Mouse (Mus musculus): ENCODE results near the gene Ttll10. TPM values are rescaled to one million over a fixed set of nuclear protein-coding genes. Genes with fewer than 3 reads are reported as not detected.

The Ttll10 gene
- total RNA-seq (2012; rRNA removed) (not detected in 2 replicates), polyA plus RNA-seq (2012; ENCODE audit: insufficient read depth in 1 of 2, insufficient read length in 2 of 2, low read depth in 1 of 2, low replicate concordance in 2 of 2, missing spikeins in 1 of 2) (under 1 TPM in 1 of 2 experiments, not detected in 1; 0.11 TPM)

- H3K79me2 ChIP-seq (ENCODE audit: control insufficient read depth, insufficient read depth, low read length, poor library complexity), result no peaks in the 10 kb centered on the region
- DNase-seq (ENCODE audit: low read depth, low spot score), result no peak
- TF ChIP-seq TCF12 (IDR thresholded peaks at IDR 0.05; ENCODE audit: low read depth, low read length) (no peak), CHD2 (IDR thresholded peaks at IDR 0.05; ENCODE audit: low read length) (no peak), RAD21 (IDR thresholded peaks at IDR 0.05; ENCODE audit: low read depth, low read length) (no peak), MAX (IDR thresholded peaks at IDR 0.05; ENCODE audit: low read length) (no peak), ZMIZ1 (IDR thresholded peaks at IDR 0.05; ENCODE audit: low read depth, low read length) (no peak), NRF1 (IDR thresholded peaks at IDR 0.05; ENCODE audit: insufficient read depth, low read depth, low read length, poor library complexity, severe bottlenecking) (no peak), MXI1 (IDR thresholded peaks at IDR 0.05; ENCODE audit: low read depth, low read length) (no peak), POLR2AphosphoS2 (IDR thresholded peaks at IDR 0.05; ENCODE audit: low read length) (no peak), MEF2A (IDR thresholded peaks at IDR 0.05; ENCODE audit: extremely low read depth, insufficient replicate concordance, low read depth, low read length, poor library complexity, severe bottlenecking) (no peak), TAL1 (IDR thresholded peaks at IDR 0.05; ENCODE audit: low read length) (no peak), MAFK (IDR thresholded peaks at IDR 0.05; ENCODE audit: borderline replicate concordance, low read depth, low read length) (no peak), KAT2A (conservative IDR thresholded peaks at IDR 0.05; ENCODE audit: low read depth, low read length) (no peak), GABPA (IDR thresholded peaks at IDR 0.05; ENCODE audit: low read depth, low read length) (no peak)
- no peak within 1 kb of the TSS for H3K4me3 ChIP-seq (ENCODE audit: control insufficient read depth in 1 of 2, insufficient read depth in 1 of 2, low read depth in 2 of 2, low read length in 2 of 2)
- H3K9ac ChIP-seq (ENCODE audit: control insufficient read depth, low read depth, low read length, poor library complexity, severe bottlenecking), result no peak within 1 kb of the TSS
- no peak within 1 kb of the TSS for H3K27ac ChIP-seq (ENCODE audit: control insufficient read depth, low read depth, low read length)
- H3K4me1 ChIP-seq (ENCODE audit: control insufficient read depth in 1 of 2, insufficient read depth in 2 of 2, low read length in 2 of 2), result no peaks in the 10 kb centered on the region
- H3K9me3 ChIP-seq (replicated peaks; ENCODE audit: insufficient read depth, low read length), result no peaks in the 10 kb centered on the region
- H3K27me3 ChIP-seq (ENCODE audit: control insufficient read depth in 1 of 2, insufficient read depth in 2 of 2, low read length in 2 of 2), result peaks cover 3 to 8% of the 10 kb centered on the region in 2 experiments; a peak in 3 of 4 replicates
- H3K36me3 ChIP-seq (ENCODE audit: control insufficient read depth in 1 of 2, insufficient read depth in 2 of 2, low read length in 2 of 2), result no peaks in the 10 kb centered on the region
These were observed at the start of gene Ttll10 for GRCm38 (mm10) chr4:156059261-156059660. Gene Ttll10 (minus strand): TSS chr4:156059414.

- H3K9me3 ChIP-seq (replicated peaks; ENCODE audit: insufficient read depth, low read length), result no peaks in the 10 kb centered on the region
- no peak overlapping the region for H3K27ac ChIP-seq (ENCODE audit: control insufficient read depth, low read depth, low read length)
- no peak overlapping the region for H3K9ac ChIP-seq (ENCODE audit: control insufficient read depth, low read depth, low read length, poor library complexity, severe bottlenecking)
- H3K79me2 ChIP-seq (ENCODE audit: control insufficient read depth, insufficient read depth, low read length, poor library complexity), result no peaks in the 10 kb centered on the region
- peaks cover 1 to 2% of the 10 kb centered on the region in 2 experiments; a peak in 1 of 4 replicates for H3K27me3 ChIP-seq (ENCODE audit: control insufficient read depth in 1 of 2, insufficient read depth in 2 of 2, low read length in 2 of 2)
- H3K36me3 ChIP-seq (ENCODE audit: control insufficient read depth in 1 of 2, insufficient read depth in 2 of 2, low read length in 2 of 2), result peaks cover 0 to 12% of the 10 kb centered on the region in 2 experiments; a peak in 2 of 4 replicates
- H3K4me3 ChIP-seq (ENCODE audit: control insufficient read depth in 1 of 2, insufficient read depth in 1 of 2, low read depth in 2 of 2, low read length in 2 of 2), result no peak overlapping the region
- H3K4me1 ChIP-seq (ENCODE audit: control insufficient read depth in 1 of 2, insufficient read depth in 2 of 2, low read length in 2 of 2), result peaks cover 0 to 5% of the 10 kb centered on the region in 2 experiments; a peak in 3 of 4 replicates
- peak; percentile 45 for DNase-seq (ENCODE audit: low read depth, low spot score)
- TF ChIP-seq HCFC1 (IDR thresholded peaks at IDR 0.05; ENCODE audit: low read depth, low read length) (no peak), KAT2A (conservative IDR thresholded peaks at IDR 0.05; ENCODE audit: low read depth, low read length) (no peak), GATA1 (IDR thresholded peaks at IDR 0.05; ENCODE audit: low read depth, low read length) (peak; percentile 80), ZNF384 (IDR thresholded peaks at IDR 0.05; ENCODE audit: low read depth, low read length) (no peak), MEF2A (IDR thresholded peaks at IDR 0.05; ENCODE audit: extremely low read depth, insufficient replicate concordance, low read depth, low read length, poor library complexity, severe bottlenecking) (no peak), MYB (IDR thresholded peaks at IDR 0.05; ENCODE audit: low read depth, low read length) (no peak), MAFK (IDR thresholded peaks at IDR 0.05; ENCODE audit: borderline replicate concordance, low read depth, low read length) (no peak), MXI1 (IDR thresholded peaks at IDR 0.05; ENCODE audit: low read depth, low read length) (no peak), ZMIZ1 (IDR thresholded peaks at IDR 0.05; ENCODE audit: low read depth, low read length) (no peak), CHD2 (IDR thresholded peaks at IDR 0.05; ENCODE audit: low read length) (no peak), ETS1 (IDR thresholded peaks at IDR 0.05; ENCODE audit: low read depth, low read length) (0 out of 2 replicates have a peak, but pooled peaks have one; percentile 49), GABPA (IDR thresholded peaks at IDR 0.05; ENCODE audit: low read depth, low read length) (no peak), POLR2AphosphoS2 (IDR thresholded peaks at IDR 0.05; ENCODE audit: low read length) (no peak), SMC3 (IDR thresholded peaks at IDR 0.05; ENCODE audit: low read depth, low read length) (no peak), POLR2AphosphoS5 (IDR thresholded peaks at IDR 0.05; ENCODE audit: borderline replicate concordance, low read depth, low read length) (no peak), POLR2A (IDR thresholded peaks at IDR 0.05; ENCODE audit: control insufficient read depth in 1 of 2, insufficient read depth in 1 of 2, low read depth in 1 of 2, low read length in 2 of 2, poor library complexity in 1 of 2) (no peak), NRF1 (IDR thresholded peaks at IDR 0.05; ENCODE audit: insufficient read depth, low read depth, low read length, poor library complexity, severe bottlenecking) (no peak), RCOR1 (IDR thresholded peaks at IDR 0.05; ENCODE audit: low read depth, low read length) (peak; percentile 87), USF1 (IDR thresholded peaks at IDR 0.05; ENCODE audit: low read depth, low read length) (no peak), MYC (IDR thresholded peaks at IDR 0.05; ENCODE audit: low read depth, low read length) (no peak), MAZ (IDR thresholded peaks at IDR 0.05; ENCODE audit: low read depth, low read length) (no peak), TCF12 (IDR thresholded peaks at IDR 0.05; ENCODE audit: low read depth, low read length) (peak; percentile 45; the same call in 1 of the 2 replicates), CTCF (IDR thresholded peaks at IDR 0.05 in 2 of 3, conservative IDR thresholded peaks at IDR 0.05 in 1 of 3; ENCODE audit: control insufficient read depth in 1 of 3, insufficient read depth in 1 of 3, low read depth in 2 of 3, low read length in 3 of 3, poor library complexity in 1 of 3, severe bottlenecking in 1 of 3) (no peak), E2F4 (IDR thresholded peaks at IDR 0.05; ENCODE audit: borderline replicate concordance, low read depth, low read length) (no peak), ZKSCAN1 (IDR thresholded peaks at IDR 0.05; ENCODE audit: low read depth, low read length) (no peak), EP300 (IDR thresholded peaks at IDR 0.05; ENCODE audit: low read depth in 1 of 2, low read length in 2 of 2) (peak; percentile 43 to 56; a peak in 2 of 4 replicates)
These were observed 44.1 kb upstream of the Ttll10 start for GRCm38 (mm10) chr4:156103342-156103741.
